Comparison of ENCODE assay signal across 11 mouse cellular contexts in the genomic region with DNA sequence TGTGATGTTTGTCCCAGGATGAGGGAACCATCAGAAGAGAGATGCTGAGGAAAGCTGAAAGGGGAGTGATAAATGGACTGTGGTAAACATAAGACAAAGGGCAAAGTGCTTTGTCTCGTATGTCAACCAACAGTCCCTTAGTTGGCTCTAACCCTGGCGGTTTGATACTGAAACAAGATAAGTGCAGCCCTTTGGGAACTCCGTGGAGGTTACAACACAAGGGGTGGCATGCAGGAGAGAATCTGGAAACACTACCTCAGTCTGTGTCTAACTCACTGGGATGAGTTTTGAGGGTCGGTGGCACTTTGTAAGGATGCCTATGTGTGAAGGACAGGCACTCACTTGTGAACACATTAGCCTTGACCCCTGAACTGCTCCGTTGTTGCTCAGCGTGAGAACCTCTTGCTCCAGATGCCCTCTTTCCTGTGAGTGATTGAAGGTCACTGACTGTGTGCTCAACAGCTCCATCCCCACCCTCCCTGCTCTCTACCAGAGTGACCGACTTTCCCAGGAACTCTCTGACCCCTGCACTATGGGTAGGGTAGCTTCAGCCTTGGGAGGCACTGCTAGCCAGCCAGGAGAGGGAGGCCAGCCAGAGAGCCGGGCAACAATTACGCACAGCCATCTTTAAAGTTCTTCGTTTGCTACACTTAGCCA.
A peak's percentile ranks its signal among the peaks of the same experiment; 100 is the strongest.
DNase-seq lines count a peak whose midpoint lies in the region; ATAC-seq and TF ChIP-seq lines count a peak whose summit lies in the region.
"Had no signal": no experiment of that assay in that cellular context is flagged by ENCODE, and none has a peak within 500 bp of the region (broad histone marks: within the 10 kb centered on the region; RNA-seq: fewer than 3 reads in every experiment).

No protein-coding gene starts in this region.

- no peak overlapping the region for H3K4me2 ChIP-seq in midbrain, embryonic 15.5 days
- no peak overlapping the region for H3K4me2 ChIP-seq in kidney, postnatal 0 days (ENCODE audit: low read length)
- no peak overlapping the region for H3K4me2 ChIP-seq in neural tube, embryonic 12.5 days (replicated peaks)

- TF ChIP-seq CTCF in kidney, postnatal 0 days (IDR thresholded peaks at IDR 0.05; ENCODE audit: low read depth), result no peak

- H3K9me3 ChIP-seq in midbrain, embryonic 10.5 days (replicated peaks), result peaks cover 2% of the 10 kb centered on the region; the same call in 1 of the 2 replicates
- H3K9me3 ChIP-seq in midbrain, embryonic 15.5 days, result no peaks in the 10 kb centered on the region; the same call in 1 of the 2 replicates
- H3K9me3 ChIP-seq in embryonic facial prominence, embryonic 10.5 days, result peaks cover 3% of the 10 kb centered on the region; the same call in 1 of the 2 replicates
- no peaks in the 10 kb centered on the region for H3K9me3 ChIP-seq in kidney, postnatal 0 days (replicated peaks; ENCODE audit: low read length)
- 0 out of 2 replicates have a peak, but pooled peaks cover 3% of the 10 kb centered on the region for H3K9me3 ChIP-seq in neural tube, embryonic 12.5 days
- H3K9me3 ChIP-seq: G1E had no signal

- H3K27ac ChIP-seq in midbrain, embryonic 10.5 days (replicated peaks), result peak overlapping the region; percentile 77
- no peak overlapping the region for H3K27ac ChIP-seq in midbrain, embryonic 15.5 days
- peak overlapping the region; percentile 69 for H3K27ac ChIP-seq in embryonic facial prominence, embryonic 10.5 days (replicated peaks)
- H3K27ac ChIP-seq in kidney, postnatal 0 days, result peak overlapping the region; percentile 60
- no peak overlapping the region for H3K27ac ChIP-seq in neural tube, embryonic 12.5 days

- intact Hi-C loops in left cerebral cortex, postnatal 14 days (cut with DNase I), result no loop called here
- intact Hi-C loops in left cerebral cortex, postnatal 25 days (cut with DNase I), result loop anchor here (5.0 kb wide), 1 partner anchor 129 kb away; no protein-coding TSS in a partner anchor

- H3K9ac ChIP-seq in midbrain, embryonic 15.5 days, result no peak overlapping the region
- H3K9ac ChIP-seq in kidney, postnatal 0 days (ENCODE audit: low read depth, low read length), result no peak overlapping the region
- H3K9ac ChIP-seq in neural tube, embryonic 12.5 days, result no peak overlapping the region

- peaks cover 50% of the 10 kb centered on the region for H3K36me3 ChIP-seq in midbrain, embryonic 10.5 days
- no peaks in the 10 kb centered on the region for H3K36me3 ChIP-seq in midbrain, embryonic 15.5 days (replicated peaks)
- H3K36me3 ChIP-seq in embryonic facial prominence, embryonic 10.5 days (replicated peaks), result peaks cover 55% of the 10 kb centered on the region
- peaks cover 5% of the 10 kb centered on the region; the same call in 1 of the 2 replicates for H3K36me3 ChIP-seq in kidney, postnatal 0 days (ENCODE audit: insufficient read depth, low read length)
- H3K36me3 ChIP-seq in neural tube, embryonic 12.5 days, result peaks cover 11% of the 10 kb centered on the region
- H3K36me3 ChIP-seq: G1E had no signal

- no peak overlapping the region for H3K4me3 ChIP-seq in midbrain, embryonic 10.5 days
- no peak overlapping the region for H3K4me3 ChIP-seq in midbrain, embryonic 15.5 days
- no peak overlapping the region for H3K4me3 ChIP-seq in embryonic facial prominence, embryonic 10.5 days
- no peak overlapping the region for H3K4me3 ChIP-seq in kidney, postnatal 0 days (replicated peaks; ENCODE audit: low read depth, low read length)
- H3K4me3 ChIP-seq in neural tube, embryonic 12.5 days, result no peak overlapping the region

- WGBS in midbrain, embryonic 10.5 days, result 59% methylated on average over 10 of the region's 10 CpGs
- 74% methylated on average over 10 of the region's 10 CpGs for WGBS in midbrain, embryonic 15.5 days
- 42% methylated on average over 10 of the region's 10 CpGs for WGBS in embryonic facial prominence, embryonic 10.5 days
- WGBS in kidney, postnatal 0 days, result 26% methylated on average over 10 of the region's 10 CpGs
- WGBS in neural tube, embryonic 12.5 days, result 22% methylated on average over 10 of the region's 10 CpGs

- H3K27me3 ChIP-seq in midbrain, embryonic 10.5 days (ENCODE audit: low read depth, poor library complexity, severe bottlenecking), result no peaks in the 10 kb centered on the region
- no peaks in the 10 kb centered on the region for H3K27me3 ChIP-seq in midbrain, embryonic 15.5 days (replicated peaks)
- H3K27me3 ChIP-seq in embryonic facial prominence, embryonic 10.5 days (replicated peaks; ENCODE audit: low read depth, poor library complexity, severe bottlenecking), result no peaks in the 10 kb centered on the region
- H3K27me3 ChIP-seq in kidney, postnatal 0 days (ENCODE audit: insufficient read depth, low read length), result no peaks in the 10 kb centered on the region
- H3K27me3 ChIP-seq in neural tube, embryonic 12.5 days (replicated peaks), result no peaks in the 10 kb centered on the region

- ATAC-seq in midbrain, embryonic 15.5 days (replicated peaks), result no peak
- peak; percentile 92 for ATAC-seq in kidney, postnatal 0 days (replicated peaks; ENCODE audit: low FRiP score, low read depth)
- 0 out of 2 replicates have a peak, but pooled peaks have one; percentile 48 for ATAC-seq in neural tube, embryonic 12.5 days (ENCODE audit: low FRiP score, low read depth)
- no peak for ATAC-seq in cerebellum, adult (ENCODE audit: insufficient number of reproducible peaks, low FRiP score, low TSS enrichment)

- peak; percentile 47 for DNase-seq in midbrain, embryonic 10.5 days (ENCODE audit: low spot score)
- DNase-seq in embryonic facial prominence, embryonic 10.5 days (ENCODE audit: low spot score), result peak; percentile 38
- no peak for DNase-seq in kidney, postnatal 0 days (ENCODE audit: low spot score)
- no peak for DNase-seq in left cerebral cortex, postnatal 14 days (ENCODE audit: low spot score in 2 of 2)
- DNase-seq in left cerebral cortex, postnatal 25 days (ENCODE audit: low spot score in 2 of 2), result no peak
- DNase-seq: gastrocnemius, postnatal 14 days; left cerebral cortex, postnatal 4 days had no signal

- H3K4me1 ChIP-seq in midbrain, embryonic 10.5 days, result peaks cover 47% of the 10 kb centered on the region
- no peaks in the 10 kb centered on the region for H3K4me1 ChIP-seq in midbrain, embryonic 15.5 days
- H3K4me1 ChIP-seq in embryonic facial prominence, embryonic 10.5 days, result peaks cover 68% of the 10 kb centered on the region
- 0 out of 2 replicates have a peak, but pooled peaks cover 14% of the 10 kb centered on the region for H3K4me1 ChIP-seq in kidney, postnatal 0 days (replicated peaks; ENCODE audit: insufficient read depth, low read length)
- H3K4me1 ChIP-seq in neural tube, embryonic 12.5 days, result no peaks in the 10 kb centered on the region

Comparison
In these comparisons a context has a peak if more than half of its experiments do, and no peak if none do; other contexts are left out.
1. H3K27ac ChIP-seq: peak in midbrain, embryonic 10.5 days (single experiment), embryonic facial prominence, embryonic 10.5 days (single experiment) and kidney, postnatal 0 days (single experiment); none in midbrain, embryonic 15.5 days (single experiment) and neural tube, embryonic 12.5 days (single experiment).
2. DNase-seq: peak in midbrain, embryonic 10.5 days (single experiment) and embryonic facial prominence, embryonic 10.5 days (single experiment); none in kidney, postnatal 0 days (single experiment), left cerebral cortex, postnatal 14 days (0 of 2) and left cerebral cortex, postnatal 25 days (0 of 2).
3. ATAC-seq: peak in kidney, postnatal 0 days (single experiment) and neural tube, embryonic 12.5 days (single experiment); none in midbrain, embryonic 15.5 days (single experiment) and cerebellum, adult (single experiment).